Mouse (Mus musculus) Muller cell, postnatal 12 days (primary cell): ENCODE measurements around the gene Ctcfl.

Experiments used
- DNase-seq: peaks from one replicate; pipeline ENCODE4 v3.0.0-alpha.2; 2015; ENCODE audit errors: inconsistent ontology term

Ctcfl gene

GRCm38 (mm10) chr2:173083712-173084475, 35.4 kb downstream of the Ctcfl start:
- peak; percentile 46 for DNase-seq

- no peak for DNase-seq
These were observed 36.2 kb downstream of the Ctcfl start for GRCm38 (mm10) chr2:173083106-173083505.

GRCm38 (mm10) chr2:173082706-173083105, 36.6 kb downstream of the Ctcfl start:
- no peak for DNase-seq

- DNase-seq, result peak; percentile 48
These were observed 38.5 kb downstream of the Ctcfl start for GRCm38 (mm10) chr2:173080785-173081241.

GRCm38 (mm10) chr2:173079766-173080549, 39.4 kb downstream of the Ctcfl start:
- no peak for DNase-seq

GRCm38 (mm10) chr2:173076921-173077320, 42.4 kb downstream of the Ctcfl start:
- DNase-seq, result no peak

- DNase-seq, result no peak
These were observed 45.7 kb downstream of the Ctcfl start for GRCm38 (mm10) chr2:173073666-173074065.

GRCm38 (mm10) chr2:173072948-173073347, 46.4 kb downstream of the Ctcfl start:
- DNase-seq, result no peak

- no peak for DNase-seq
These were observed 54.5 kb downstream of the Ctcfl start for GRCm38 (mm10) chr2:173064864-173065263.

GRCm38 (mm10) chr2:173063219-173063618, 56.1 kb downstream of the Ctcfl start:
- no peak for DNase-seq

- DNase-seq, result no peak
These were observed 57.6 kb downstream of the Ctcfl start for GRCm38 (mm10) chr2:173061443-173062351.

- no peak for DNase-seq
These were observed 58.9 kb downstream of the Ctcfl start for GRCm38 (mm10) chr2:173060450-173060849.

- no peak for DNase-seq
These were observed 61.1 kb downstream of the Ctcfl start for GRCm38 (mm10) chr2:173058263-173058662.

- no peak for DNase-seq
These were observed 61.7 kb downstream of the Ctcfl start for GRCm38 (mm10) chr2:173057623-173058022.

- no peak for DNase-seq
These were observed 62.4 kb downstream of the Ctcfl start for GRCm38 (mm10) chr2:173056882-173057315.

- no peak for DNase-seq
These were observed 62.9 kb downstream of the Ctcfl start for GRCm38 (mm10) chr2:173056303-173056881.

GRCm38 (mm10) chr2:173053846-173054245, 65.5 kb downstream of the Ctcfl start:
- no peak for DNase-seq

- DNase-seq, result no peak
These were observed 66.4 kb downstream of the Ctcfl start for GRCm38 (mm10) chr2:173052881-173053280.

GRCm38 (mm10) chr2:173050604-173051382, 68.5 kb downstream of the Ctcfl start:
- DNase-seq, result peak; percentile 23

GRCm38 (mm10) chr2:173049817-173050216, 69.5 kb downstream of the Ctcfl start:
- no peak for DNase-seq

GRCm38 (mm10) chr2:173049231-173049630, 70.1 kb downstream of the Ctcfl start:
- DNase-seq, result no peak
